ENCODE assay signal across 22 mouse cellular contexts in genomic region chr5:75475414-75475813, GRCm38 (mm10).
DNase-seq lines count a peak whose midpoint lies in the region; ATAC-seq lines count a peak whose summit lies in the region.
"Had no signal": no experiment of that assay in that cellular context is flagged by ENCODE, and none has a peak within 500 bp of the region (broad histone marks: within the 10 kb centered on the region; RNA-seq: fewer than 3 reads in every experiment).

No protein-coding gene starts in this region.

- peak overlapping the region; percentile 57 for H3K27ac ChIP-seq in hindbrain, embryonic 10.5 days
- H3K27ac ChIP-seq in hindbrain, embryonic 16.5 days (ENCODE audit: low read depth, low read length), result no peak overlapping the region
- H3K27ac ChIP-seq in kidney, embryonic 16.5 days (ENCODE audit: low read length), result no peak overlapping the region
- H3K27ac ChIP-seq: embryonic facial prominence, embryonic 15.5 days; forebrain, embryonic 15.5 days; heart, adult 2 months; heart, embryonic 15.5 days; hindbrain, embryonic 13.5 days; intestine, embryonic 15.5 days had no signal

- H3K9me3 ChIP-seq in hindbrain, embryonic 10.5 days, result no peaks in the 10 kb centered on the region
- H3K9me3 ChIP-seq in hindbrain, embryonic 16.5 days (ENCODE audit: control insufficient read depth, low read length), result no peaks in the 10 kb centered on the region
- H3K9me3 ChIP-seq in kidney, embryonic 16.5 days (ENCODE audit: low read length), result no peaks in the 10 kb centered on the region
- H3K9me3 ChIP-seq: embryonic facial prominence, embryonic 15.5 days; forebrain, embryonic 15.5 days; heart, embryonic 15.5 days; hindbrain, embryonic 13.5 days; intestine, embryonic 15.5 days had no signal

- H3K27me3 ChIP-seq in hindbrain, embryonic 10.5 days (ENCODE audit: insufficient read depth, poor library complexity, severe bottlenecking), result peaks cover 11% of the 10 kb centered on the region; the same call in 1 of the 2 replicates
- H3K27me3 ChIP-seq in hindbrain, embryonic 16.5 days (replicated peaks; ENCODE audit: control insufficient read depth, insufficient read depth, low read length), result no peaks in the 10 kb centered on the region
- H3K27me3 ChIP-seq in kidney, embryonic 16.5 days (ENCODE audit: insufficient read depth, low read length), result no peaks in the 10 kb centered on the region
- H3K27me3 ChIP-seq: embryonic facial prominence, embryonic 15.5 days; forebrain, embryonic 15.5 days; heart, embryonic 15.5 days; hindbrain, embryonic 13.5 days; intestine, embryonic 15.5 days had no signal

- 7% methylated on average over 4 of the region's 4 CpGs for WGBS in hindbrain, embryonic 10.5 days
- 19% methylated on average over 4 of the region's 4 CpGs for WGBS in hindbrain, embryonic 16.5 days
- WGBS in kidney, embryonic 16.5 days, result 35% methylated on average over 4 of the region's 4 CpGs

- no peak overlapping the region for H3K4me2 ChIP-seq in hindbrain, embryonic 16.5 days (ENCODE audit: low read length)
- H3K4me2 ChIP-seq in kidney, embryonic 16.5 days (replicated peaks; ENCODE audit: low read depth, low read length), result no peak overlapping the region
- H3K4me2 ChIP-seq: embryonic facial prominence, embryonic 15.5 days; forebrain, embryonic 15.5 days; heart, embryonic 11.5 days; heart, embryonic 15.5 days; hindbrain, embryonic 13.5 days; intestine, embryonic 15.5 days had no signal

- H3K4me3 ChIP-seq in hindbrain, embryonic 10.5 days, result no peak overlapping the region
- H3K4me3 ChIP-seq in hindbrain, embryonic 16.5 days (ENCODE audit: low read length), result no peak overlapping the region
- no peak overlapping the region for H3K4me3 ChIP-seq in kidney, embryonic 16.5 days (ENCODE audit: low read length)
- H3K4me3 ChIP-seq: embryonic facial prominence, embryonic 15.5 days; erythroblast, embryonic 14.5 days; forebrain, embryonic 15.5 days; heart, adult 2 months; heart, embryonic 15.5 days; hindbrain, embryonic 13.5 days; intestine, embryonic 15.5 days had no signal

- ATAC-seq in hindbrain, embryonic 16.5 days, result no peak
- peak; percentile 82 for ATAC-seq in kidney, embryonic 16.5 days (ENCODE audit: low FRiP score, low TSS enrichment)
- ATAC-seq: forebrain, embryonic 15.5 days; intestine, embryonic 15.5 days had no signal

- peak; percentile 72 for DNase-seq in hindbrain, embryonic 10.5 days (ENCODE audit: low spot score)
- no peak for DNase-seq in kidney, postnatal 14 days
- DNase-seq in embryo, embryonic 10 days (ENCODE audit: low spot score), result peak; percentile 86
- DNase-seq in embryo, embryonic 11 days, result peak; percentile 51
- no peak for DNase-seq in spleen, postnatal 4 days (ENCODE audit: low spot score in 2 of 2)
- DNase-seq in thymus, postnatal 10 days (ENCODE audit: low spot score in 2 of 2), result no peak
- DNase-seq: adrenal gland, adult 2 months; adrenal gland, postnatal 25 days; cerebellum, adult 18-20 months; cerebellum, adult 9-11 months; cerebellum, postnatal 36 days; gastrocnemius, postnatal 10 days; heart, adult 2 months had no signal

- no peaks in the 10 kb centered on the region for H3K36me3 ChIP-seq in hindbrain, embryonic 10.5 days
- H3K36me3 ChIP-seq in hindbrain, embryonic 16.5 days (ENCODE audit: control insufficient read depth, insufficient read depth, low read length), result no peaks in the 10 kb centered on the region
- H3K36me3 ChIP-seq in kidney, embryonic 16.5 days (ENCODE audit: insufficient read depth, low read length), result no peaks in the 10 kb centered on the region
- H3K36me3 ChIP-seq: embryonic facial prominence, embryonic 15.5 days; forebrain, embryonic 15.5 days; heart, embryonic 15.5 days; hindbrain, embryonic 13.5 days; intestine, embryonic 15.5 days had no signal

- H3K9ac ChIP-seq in hindbrain, embryonic 16.5 days (ENCODE audit: low read depth, low read length), result no peak overlapping the region
- no peak overlapping the region for H3K9ac ChIP-seq in kidney, embryonic 16.5 days (replicated peaks; ENCODE audit: low read length)
- H3K9ac ChIP-seq: embryonic facial prominence, embryonic 15.5 days; forebrain, embryonic 15.5 days; heart, embryonic 15.5 days; hindbrain, embryonic 13.5 days; intestine, embryonic 15.5 days had no signal

- peaks cover 31% of the 10 kb centered on the region for H3K4me1 ChIP-seq in hindbrain, embryonic 10.5 days (replicated peaks)
- H3K4me1 ChIP-seq in hindbrain, embryonic 16.5 days (ENCODE audit: control insufficient read depth, insufficient read depth, low read depth, low read length), result no peaks in the 10 kb centered on the region
- no peaks in the 10 kb centered on the region for H3K4me1 ChIP-seq in kidney, embryonic 16.5 days (ENCODE audit: insufficient read depth, low read length)
- H3K4me1 ChIP-seq: embryonic facial prominence, embryonic 15.5 days; heart, embryonic 15.5 days had no signal

Comparison
In these comparisons a context has a peak if more than half of its experiments do, and no peak if none do; other contexts are left out.
1. DNase-seq: peak in hindbrain, embryonic 10.5 days (single experiment), embryo, embryonic 10 days (single experiment) and embryo, embryonic 11 days (single experiment); none in kidney, postnatal 14 days (single experiment), spleen, postnatal 4 days (0 of 2) and thymus, postnatal 10 days (0 of 2).